Mouse (Mus musculus): ENCODE results near the gene Vamp5.

Gene Vamp5

DNA sequence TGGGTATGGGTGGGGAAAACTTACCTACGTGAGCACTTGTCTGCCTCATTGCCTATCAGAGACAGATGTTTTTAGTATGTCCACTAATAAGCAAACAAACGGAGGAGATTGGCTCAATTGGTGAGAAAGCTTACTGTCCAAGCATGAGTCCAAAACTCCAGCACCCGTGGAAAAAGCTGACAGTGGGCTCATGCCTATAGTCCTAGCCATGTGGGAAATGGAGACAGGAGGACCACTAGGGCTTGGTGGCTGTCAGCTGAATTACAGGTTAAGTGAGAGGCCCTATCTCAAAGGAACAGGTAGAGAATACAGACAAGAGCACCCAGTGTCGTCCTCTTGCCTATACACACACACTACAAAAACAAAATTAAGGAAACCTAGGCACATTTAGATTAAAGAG, 34.0 kb downstream of the Vamp5 start:
- DNase-seq (ENCODE audit: low spot score), result no peak

DNA sequence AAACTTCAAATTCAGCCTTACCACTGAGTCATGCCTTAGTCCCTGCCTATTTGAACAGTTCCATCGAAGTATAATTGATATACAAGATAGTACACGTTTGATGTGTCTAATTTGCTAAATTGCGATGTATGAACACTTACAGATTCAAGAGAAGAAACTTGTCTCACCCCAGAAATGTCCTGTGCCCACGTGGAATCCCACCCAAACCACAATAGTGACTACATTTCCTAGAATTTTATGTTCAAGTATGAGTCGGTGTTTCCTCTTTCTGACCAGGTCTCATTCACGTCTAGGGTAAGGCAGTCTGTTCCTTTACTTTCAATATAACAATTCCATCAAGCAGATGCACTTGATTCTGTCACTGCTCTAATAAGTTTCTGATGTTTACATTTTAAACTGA, 34.6 kb downstream of the Vamp5 start:
- DNase-seq (ENCODE audit: low spot score), result peak; percentile 47

DNA sequence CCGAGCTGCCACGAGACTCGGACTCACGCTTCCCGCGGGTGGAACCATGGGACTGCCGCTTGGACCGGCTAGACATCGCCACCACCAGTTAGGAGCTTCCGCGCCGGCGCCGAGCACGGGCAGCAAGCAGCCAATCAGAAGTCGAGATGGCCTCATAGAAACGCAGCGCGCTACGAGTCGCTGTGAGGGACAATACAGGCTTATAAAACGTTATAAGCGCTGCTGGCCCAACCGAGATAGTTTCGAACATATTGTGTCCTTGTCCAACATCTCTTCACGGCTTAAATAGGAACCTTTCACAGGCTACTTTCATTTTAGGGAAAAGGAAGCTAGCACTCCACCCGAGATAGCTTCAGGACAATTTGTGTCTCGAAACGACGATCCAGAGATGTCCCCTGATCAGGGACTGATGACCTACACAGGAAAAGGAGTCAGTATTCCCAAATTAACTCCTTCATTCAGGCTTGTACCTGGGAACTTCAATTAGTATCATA, 35.1 kb downstream of the Vamp5 start, which contains the start of gene Usp39:
Gene Usp39, minus strand, starts transcription at position 111 of the 494 bp plus-strand sequence.
- DNase-seq (ENCODE audit: low spot score), result peak; percentile 96

DNA sequence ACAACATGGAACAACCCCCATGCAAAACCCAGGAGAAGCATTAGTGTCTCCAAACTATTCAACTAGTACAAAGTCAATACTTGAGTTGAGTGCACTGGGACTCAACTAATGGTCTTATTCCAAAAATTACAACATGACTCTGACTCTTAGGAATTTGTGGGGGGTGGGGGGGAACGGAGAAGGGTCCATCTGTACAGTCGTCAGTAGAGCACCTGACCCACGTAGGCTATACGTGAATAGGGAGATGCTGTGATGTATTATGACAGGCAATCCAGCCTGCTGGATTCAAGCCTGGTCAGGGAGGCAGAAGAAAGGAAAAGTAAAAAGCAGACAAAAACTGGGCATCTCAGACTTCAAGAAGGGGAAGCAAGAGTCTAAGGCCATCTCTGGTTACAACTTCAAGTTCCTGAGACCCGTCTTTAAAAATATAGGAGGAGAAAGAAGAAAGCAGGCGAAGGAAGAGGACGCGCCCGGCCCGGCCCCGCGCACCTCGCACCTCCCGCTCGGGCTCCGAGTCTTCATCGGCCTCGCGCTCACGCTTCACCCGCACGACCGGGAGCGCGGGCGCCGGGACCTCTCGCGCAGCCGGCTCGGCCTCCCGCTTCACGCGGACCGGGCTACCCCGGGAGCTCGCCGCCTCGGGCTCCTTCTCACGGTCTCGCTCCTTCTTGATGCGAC, 35.7 kb downstream of the Vamp5 start:
- no peak for DNase-seq (ENCODE audit: low spot score)

DNA sequence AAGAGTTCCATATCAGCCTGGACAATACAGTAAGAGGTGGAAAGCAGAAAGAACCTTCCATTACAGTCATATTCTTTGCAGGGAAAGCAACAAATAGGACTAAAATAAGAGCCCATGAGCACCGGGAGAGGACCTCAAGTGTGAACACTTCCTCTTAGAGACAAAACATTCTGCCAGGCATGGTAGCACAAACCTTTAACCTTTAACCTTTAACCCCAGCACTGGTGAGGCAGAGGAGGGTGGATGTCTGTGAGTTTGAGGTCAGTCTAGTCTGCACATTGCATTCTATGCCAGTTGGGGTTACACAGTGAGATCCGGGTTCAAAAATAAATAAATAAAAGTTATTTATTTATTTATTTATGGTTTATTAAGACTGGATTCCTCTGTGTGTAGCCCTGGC, 39.8 kb downstream of the Vamp5 start:
- no peak for DNase-seq (ENCODE audit: low spot score)

DNA sequence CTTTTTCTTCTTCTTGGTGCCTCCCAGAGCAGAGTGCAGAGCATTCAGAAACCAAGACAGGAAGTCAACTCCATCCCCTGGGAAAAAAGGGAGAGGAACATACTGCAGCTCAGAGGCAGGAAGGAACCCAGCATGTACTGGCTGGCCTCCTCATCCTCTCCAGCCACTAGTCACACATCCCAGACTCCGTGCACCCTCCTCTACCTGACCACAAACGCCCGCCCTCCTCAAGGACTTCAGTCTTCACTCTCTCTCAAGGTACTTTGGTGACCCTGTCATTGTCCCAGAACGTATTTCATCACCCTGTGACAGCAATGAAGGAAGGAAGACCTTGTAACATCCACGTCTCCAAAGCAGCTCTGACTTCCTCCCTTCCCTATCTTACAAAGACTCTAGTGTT, 47.2 kb downstream of the Vamp5 start:
- DNase-seq (ENCODE audit: low spot score), result no peak

DNA sequence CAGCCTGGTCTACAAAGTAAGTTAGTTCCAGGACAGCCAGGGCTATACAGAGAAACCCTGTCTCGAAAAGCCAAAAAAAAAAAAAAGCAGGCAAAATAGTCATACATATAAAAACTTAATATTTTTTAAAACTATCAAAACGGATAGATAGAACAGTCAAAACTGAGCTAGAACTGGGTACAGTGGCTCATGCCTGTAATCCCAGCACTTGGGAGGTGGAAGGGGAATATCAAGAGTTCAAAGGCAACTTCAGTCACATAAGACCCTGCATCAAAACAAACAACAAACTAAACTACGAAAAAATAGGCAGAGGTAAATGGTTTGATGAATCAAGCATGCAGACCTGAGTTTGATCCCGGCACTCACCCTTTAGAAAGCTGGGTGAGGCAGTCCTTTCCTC, 50.1 kb downstream of the Vamp5 start:
- DNase-seq (ENCODE audit: low spot score), result no peak

DNA sequence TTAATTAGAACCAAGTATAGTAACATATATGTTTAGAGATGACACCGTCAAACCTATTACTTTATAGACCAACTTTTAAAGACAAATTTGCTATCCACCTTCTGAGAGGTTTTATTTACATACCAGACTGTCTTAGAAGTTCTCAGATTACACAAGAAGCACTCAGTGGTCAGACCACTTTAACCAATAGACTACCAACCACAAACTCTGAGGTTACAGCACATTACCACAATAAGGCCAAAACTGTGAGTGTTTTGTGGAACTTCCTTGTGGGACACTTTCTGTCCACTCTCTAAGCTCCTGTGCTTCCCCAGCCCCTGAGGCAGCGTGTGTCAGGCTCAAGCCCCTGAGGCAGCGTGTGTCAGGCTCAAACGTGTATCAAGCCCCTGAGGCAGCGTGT, 51.2 kb downstream of the Vamp5 start:
- no peak for DNase-seq (ENCODE audit: low spot score)

DNA sequence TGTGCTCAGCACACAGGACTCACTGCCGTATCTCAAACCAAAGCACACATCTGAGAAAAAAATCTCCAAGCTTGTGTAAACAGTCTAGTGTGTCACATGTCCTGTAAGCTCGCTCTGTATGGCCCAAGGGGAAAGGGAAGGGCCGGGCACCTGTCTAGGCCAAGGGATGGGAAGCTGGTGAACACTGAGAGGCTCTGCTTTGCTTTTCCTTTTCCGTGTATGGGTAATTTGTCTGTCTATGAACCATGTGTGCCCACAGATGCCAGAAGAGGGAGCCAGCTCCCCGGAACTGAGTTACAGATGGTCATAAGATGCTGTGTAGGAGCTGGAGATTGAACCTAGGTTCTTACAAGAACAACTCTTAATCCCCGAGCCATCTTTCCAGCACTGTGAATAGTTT, 54.0 kb downstream of the Vamp5 start:
- DNase-seq (ENCODE audit: low spot score), result peak; percentile 25

DNA sequence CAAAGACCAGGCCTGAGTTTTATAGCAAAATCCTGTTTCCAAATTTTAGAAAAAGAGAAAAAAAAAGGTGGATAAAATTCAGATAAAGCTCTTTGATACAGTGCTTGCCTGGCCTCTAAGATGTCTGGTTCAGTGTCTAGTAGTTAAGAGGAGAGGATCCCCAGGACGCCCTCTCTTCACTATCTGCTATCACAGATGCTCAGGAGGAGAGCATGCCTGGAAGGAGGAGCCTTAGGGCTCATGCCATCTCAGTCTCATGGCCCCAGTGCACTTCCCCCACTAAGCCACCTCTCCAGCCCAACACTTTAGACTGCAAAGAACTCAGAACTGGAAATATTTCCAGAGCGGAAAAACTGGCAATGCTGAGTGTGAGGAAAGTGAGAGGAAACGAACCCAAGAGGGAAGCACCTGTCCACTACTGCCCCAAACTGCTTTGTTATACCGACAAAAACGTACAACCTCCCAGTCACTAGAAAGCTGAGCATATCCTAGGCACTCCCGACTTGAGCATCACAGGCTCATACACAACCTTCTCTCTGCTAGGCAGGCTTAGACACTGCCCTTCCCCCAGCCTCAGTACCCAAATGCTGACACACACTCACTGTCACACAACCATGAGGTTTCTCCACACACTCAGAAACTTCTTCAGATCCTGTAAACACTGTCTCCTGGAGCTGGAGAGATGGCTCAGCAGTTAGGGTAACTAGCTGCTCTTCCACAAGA, 56.3 kb downstream of the Vamp5 start:
- DNase-seq (ENCODE audit: low spot score), result peak; percentile 65

DNA sequence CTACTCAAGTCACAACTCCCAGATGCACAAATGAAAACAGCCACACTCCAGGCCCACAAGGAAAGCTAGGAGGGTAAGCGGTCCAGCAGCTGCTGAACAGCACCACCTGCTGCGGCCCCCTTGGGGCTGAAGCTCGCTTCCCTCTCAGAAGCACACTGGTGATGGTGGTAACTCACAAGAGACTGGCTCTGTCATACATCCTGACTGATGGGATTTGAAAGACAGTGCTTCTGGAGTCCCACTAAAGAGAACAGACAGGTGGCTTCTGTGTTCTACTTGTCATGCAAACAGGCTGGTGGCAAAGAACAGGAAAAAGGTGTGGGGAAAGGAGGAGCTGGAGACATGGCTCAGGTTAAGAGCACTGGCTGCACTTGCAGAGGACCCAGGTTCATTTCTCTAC, 57.3 kb downstream of the Vamp5 start:
- no peak for DNase-seq (ENCODE audit: low spot score)

DNA sequence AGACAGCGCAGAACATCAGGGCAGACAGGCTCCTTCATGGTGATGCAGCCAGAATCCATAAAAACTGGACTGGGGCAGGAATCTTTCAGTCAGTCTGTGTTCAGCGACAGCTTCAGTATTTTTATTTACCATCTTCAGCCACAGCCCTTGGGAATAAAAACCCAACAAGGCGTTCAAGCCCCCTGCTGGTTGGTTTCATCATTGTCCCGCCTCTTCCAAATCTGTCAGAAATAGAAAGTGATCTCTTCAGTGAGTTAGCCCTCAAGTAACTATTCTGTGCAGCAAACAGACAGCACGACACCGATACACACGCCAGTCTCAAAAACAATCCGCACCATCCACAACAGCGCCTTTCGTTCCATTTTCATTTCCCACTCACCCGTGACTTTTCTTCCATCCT, 61.2 kb downstream of the Vamp5 start:
- peak; percentile 25 for DNase-seq (ENCODE audit: low spot score)
